Mouse (Mus musculus) G1E-ER4 (cell line): ENCODE measurements around the gene Olfr813. TPM values are rescaled to one million over a fixed set of nuclear protein-coding genes. Genes with fewer than 3 reads are reported as not detected.
"Not testable (repeated sequence)": the region's sequence is repeated elsewhere in the genome, so short reads cannot be mapped to it uniquely, and the experiment has no call there.

Experiments used
- GATA1 ChIP-seq: IDR thresholded peaks from one replicate; pipeline ENCODE4 v1.8.0; 2012; ENCODE audit warnings: low read length, inconsistent platforms
- polyA plus RNA-seq: library from polyadenylated mRNA; stranded (reverse); fragments of >175 nt; gene quantifications from 2 replicates; pipeline ENCODE4 v1.2.3, GENCODE M21; 2012

Gene Olfr813
- polyA plus RNA-seq = not detected in 2 replicates

DNA sequence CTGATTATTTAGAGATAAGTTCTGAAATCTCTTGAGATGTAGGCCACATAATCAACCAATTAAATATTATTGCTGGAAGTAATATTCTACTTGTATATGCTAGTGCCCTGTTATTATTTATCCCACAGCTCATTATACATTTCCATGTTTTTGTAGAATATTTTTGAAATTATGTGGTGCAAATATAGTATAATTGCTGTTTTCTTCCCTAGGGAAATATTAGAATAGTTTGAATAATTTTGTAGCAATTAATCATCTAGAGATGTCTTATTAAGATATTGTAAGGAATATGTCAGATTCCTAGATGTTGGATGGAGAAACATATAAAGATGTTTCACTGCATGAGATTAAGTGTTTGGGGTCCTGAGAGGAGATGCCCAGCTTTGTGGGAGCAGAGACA, at the start of gene Olfr813:
Gene Olfr813, plus strand, starts transcription at position 301 of the 400 bp plus-strand sequence.
- TF ChIP-seq GATA1 = no peak

GRCm38 (mm10) chr10:129845994-129846393, 9.2 kb upstream of the Olfr813 start, which contains the start of gene Olfr812:
Gene Olfr812, minus strand, starts transcription at chr10:129846094.
- no peak for TF ChIP-seq GATA1

GRCm38 (mm10) chr10:129847343-129847742, 7.8 kb upstream of the Olfr813 start:
- TF ChIP-seq GATA1 = no peak

DNA sequence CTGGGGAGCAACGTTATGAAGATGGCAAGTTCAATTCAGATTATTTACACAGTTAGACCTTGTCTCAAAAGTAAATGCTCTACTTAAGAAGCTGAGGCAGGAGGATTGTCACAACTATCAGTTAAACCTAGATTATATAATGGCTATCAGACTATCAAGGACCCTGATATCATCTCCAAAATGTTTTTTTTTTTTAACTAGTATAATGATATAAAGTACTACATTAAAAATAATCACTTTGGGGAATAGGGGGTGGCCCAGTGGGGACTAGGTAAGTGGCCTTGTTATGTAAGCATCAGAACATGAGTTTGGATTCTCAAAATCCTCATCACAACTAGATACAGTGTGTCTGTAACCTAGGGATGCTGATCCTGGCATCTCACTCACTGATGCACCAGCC, 24.6 kb downstream of the Olfr813 start, which contains the start of gene Olfr814:
Gene Olfr814, minus strand, starts transcription at position 101 of the 400 bp plus-strand sequence.
- not testable (repeated sequence) for TF ChIP-seq GATA1

- no peak for TF ChIP-seq GATA1
Observed at GRCm38 (mm10) chr10:129885934-129886333, 30.8 kb downstream of the Olfr813 start.

- TF ChIP-seq GATA1 = not testable (repeated sequence)
Observed at GRCm38 (mm10) chr10:129905767-129906166, 50.6 kb downstream of the Olfr813 start, which contains the start of gene Olfr815. Gene Olfr815, minus strand, starts transcription at chr10:129905867.

Other genes starting within 250 kb of the Olfr813 start
- gene Olfr796, start 242.8 kb upstream of the Olfr813 start, polyA plus RNA-seq = not detected in 2 replicates
- not detected in 2 replicates for gene Olfr798, start 227.4 kb upstream of the Olfr813 start, polyA plus RNA-seq
- not detected in 2 replicates for gene Olfr799, start 217.9 kb upstream of the Olfr813 start, polyA plus RNA-seq
- not detected in 2 replicates for gene Olfr800, start 197.7 kb upstream of the Olfr813 start, polyA plus RNA-seq
- not detected in 2 replicates for gene Olfr801, start 181.5 kb upstream of the Olfr813 start, polyA plus RNA-seq
- gene Olfr802, start 167.2 kb upstream of the Olfr813 start, polyA plus RNA-seq = not detected in 2 replicates
- not detected in 2 replicates for gene Olfr803, start 161.1 kb upstream of the Olfr813 start, polyA plus RNA-seq
- gene Olfr804, start 152.2 kb upstream of the Olfr813 start, polyA plus RNA-seq = not detected in 2 replicates
- gene Olfr805, start 126.0 kb upstream of the Olfr813 start, polyA plus RNA-seq = not detected in 2 replicates
- not detected in 2 replicates for gene Olfr806, start 113.4 kb upstream of the Olfr813 start, polyA plus RNA-seq
- gene Olfr807, start 97.6 kb upstream of the Olfr813 start, polyA plus RNA-seq = not detected in 2 replicates
- gene Olfr808, start 89.9 kb upstream of the Olfr813 start, polyA plus RNA-seq = not detected in 2 replicates
- gene Olfr809, start 80.7 kb upstream of the Olfr813 start, polyA plus RNA-seq = not detected in 2 replicates
- gene Olfr810, start 60.5 kb upstream of the Olfr813 start, polyA plus RNA-seq = not detected in 2 replicates
- not detected in 2 replicates for gene Olfr811, start 51.0 kb upstream of the Olfr813 start, polyA plus RNA-seq
- not detected in 2 replicates for gene Olfr812, start 9.3 kb upstream of the Olfr813 start, polyA plus RNA-seq
- not detected in 2 replicates for gene Olfr814, start 24.5 kb downstream of the Olfr813 start, polyA plus RNA-seq
- gene Olfr815, start 50.5 kb downstream of the Olfr813 start, polyA plus RNA-seq = not detected in 2 replicates
- not detected in 2 replicates for gene Olfr816, start 60.2 kb downstream of the Olfr813 start, polyA plus RNA-seq
- gene Olfr818, start 93.7 kb downstream of the Olfr813 start, polyA plus RNA-seq = not detected in 2 replicates
- not detected in 2 replicates for gene Olfr819, start 111.9 kb downstream of the Olfr813 start, polyA plus RNA-seq
- not detected in 2 replicates for gene Olfr247, start 120.8 kb downstream of the Olfr813 start, polyA plus RNA-seq
- not detected in 2 replicates for gene Gm10310, start 129.7 kb downstream of the Olfr813 start, polyA plus RNA-seq
- gene Olfr820, start 157.3 kb downstream of the Olfr813 start, polyA plus RNA-seq = not detected in 2 replicates
- not detected in 2 replicates for gene Olfr821, start 175.0 kb downstream of the Olfr813 start, polyA plus RNA-seq
- gene Olfr822, start 215.8 kb downstream of the Olfr813 start, polyA plus RNA-seq = not detected in 2 replicates